ENCODE assay signal across 8 mouse cellular contexts in the genomic region with DNA sequence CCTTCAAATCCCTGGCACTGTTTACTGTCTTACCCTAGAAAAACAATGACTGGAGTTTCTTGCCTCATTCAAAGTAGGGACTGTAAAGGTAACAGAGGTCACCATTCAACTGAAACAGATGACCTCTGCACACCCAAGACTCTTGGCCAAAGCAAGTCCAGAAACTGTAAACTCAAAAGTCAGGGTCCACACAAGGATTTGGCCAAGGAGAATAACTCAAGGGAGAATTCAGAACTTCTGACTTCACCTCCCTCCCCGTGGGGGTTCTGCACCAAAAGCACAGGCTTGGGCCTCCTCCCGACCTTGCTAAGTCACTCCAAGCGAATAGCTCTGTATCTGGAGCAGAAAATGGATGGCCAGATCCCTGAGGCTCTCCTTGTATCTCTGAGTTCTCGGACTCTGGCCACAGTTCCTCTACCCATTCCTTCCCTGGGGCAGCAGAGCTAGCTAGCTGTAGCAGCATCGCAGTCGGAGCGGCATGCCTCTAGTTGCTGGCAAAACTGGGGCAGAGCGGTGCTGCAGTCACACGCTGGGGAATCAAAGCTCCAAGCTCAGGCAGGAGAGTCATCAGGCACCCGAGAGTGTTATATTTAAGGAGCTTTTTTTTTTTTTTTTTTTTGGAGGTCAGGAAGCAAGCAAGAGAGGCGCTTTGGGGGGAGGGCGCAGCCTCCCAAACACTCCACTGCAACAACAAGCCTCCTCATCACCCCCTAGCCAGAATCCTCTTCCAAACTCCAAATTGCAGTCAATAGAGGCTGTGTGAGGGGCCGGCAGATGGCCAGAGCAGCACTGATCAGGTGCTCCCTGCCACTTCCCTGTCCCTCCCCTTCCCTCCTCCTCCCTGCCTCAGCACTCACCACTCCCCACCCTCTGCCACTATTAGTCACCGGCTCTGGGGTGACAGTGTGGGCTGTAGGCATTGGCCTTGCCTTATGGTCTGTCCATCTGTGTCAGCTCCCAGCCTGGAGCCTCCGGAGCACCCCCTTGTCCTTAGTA.
DNase-seq lines count a peak whose midpoint lies in the region; ATAC-seq and TF ChIP-seq lines count a peak whose summit lies in the region.

No protein-coding gene starts in this region.

- H3K4me3 ChIP-seq in kidney, adult 2 months (ENCODE audit: insufficient read depth, low read depth, low read length) = no peak overlapping the region
- no peak overlapping the region for H3K4me3 ChIP-seq in forebrain, embryonic 15.5 days
- no peak overlapping the region for H3K4me3 ChIP-seq in stomach, embryonic 14.5 days (ENCODE audit: low read depth, low read length)

- 0 out of 2 replicates have a peak overlapping the region, but pooled peaks have one; percentile 13 for H3K9ac ChIP-seq in forebrain, embryonic 15.5 days (replicated peaks)
- H3K9ac ChIP-seq in stomach, embryonic 14.5 days (replicated peaks; ENCODE audit: low read depth, low read length) = no peak overlapping the region

- no peak for TF ChIP-seq CTCF in kidney, adult 2 months (conservative IDR thresholded peaks at IDR 0.05; ENCODE audit: insufficient read depth, insufficient read length, low read depth, low read length)

- no peaks in the 10 kb centered on the region for H3K36me3 ChIP-seq in kidney, adult 2 months (ENCODE audit: control insufficient read depth, insufficient read depth, low read length)
- H3K36me3 ChIP-seq in forebrain, embryonic 15.5 days = no peaks in the 10 kb centered on the region
- no peaks in the 10 kb centered on the region for H3K36me3 ChIP-seq in stomach, embryonic 14.5 days (ENCODE audit: control insufficient read depth, insufficient read depth, low read length)

- peaks cover 15% of the 10 kb centered on the region for H3K4me1 ChIP-seq in kidney, adult 2 months (ENCODE audit: control insufficient read depth, insufficient read depth, low read length)
- H3K4me1 ChIP-seq in forebrain, embryonic 15.5 days = peaks cover 16% of the 10 kb centered on the region
- no peaks in the 10 kb centered on the region for H3K4me1 ChIP-seq in stomach, embryonic 14.5 days (ENCODE audit: control insufficient read depth, insufficient read depth, low read length)

- TF ChIP-seq POLR2A in kidney, adult 2 months (IDR thresholded peaks at IDR 0.05; ENCODE audit: low read depth, low read length) = no peak

- H3K9me3 ChIP-seq in forebrain, embryonic 15.5 days = no peaks in the 10 kb centered on the region
- no peaks in the 10 kb centered on the region for H3K9me3 ChIP-seq in stomach, embryonic 14.5 days (ENCODE audit: control insufficient read depth, low read depth, low read length)

- peak; percentile 68 for DNase-seq in kidney, adult 2 months
- DNase-seq in kidney, adult 18-20 months = no peak
- DNase-seq in kidney, postnatal 25 days = peak; percentile 15 to 50
- peak; percentile 22 for DNase-seq in mesoderm, embryonic 11.5 days (ENCODE audit: low read depth, low spot score)

- H3K27ac ChIP-seq in kidney, adult 2 months (ENCODE audit: insufficient read depth, low read depth, low read length) = peak overlapping the region; percentile 48
- H3K27ac ChIP-seq in forebrain, embryonic 15.5 days (replicated peaks) = peak overlapping the region; percentile 67
- no peak overlapping the region for H3K27ac ChIP-seq in stomach, embryonic 14.5 days (ENCODE audit: low read length)

- peak overlapping the region; percentile 16 for H3K4me2 ChIP-seq in forebrain, embryonic 15.5 days (replicated peaks)
- H3K4me2 ChIP-seq in stomach, embryonic 14.5 days (replicated peaks; ENCODE audit: low read depth, low read length) = no peak overlapping the region

- ATAC-seq in cerebellum, adult (ENCODE audit: insufficient number of reproducible peaks, low FRiP score, low TSS enrichment) = peak; percentile 92
- ATAC-seq in forebrain, embryonic 15.5 days (replicated peaks) = peak; percentile 89
- ATAC-seq in stomach, embryonic 14.5 days (ENCODE audit: insufficient number of reproducible peaks, insufficient read depth, low FRiP score, low read depth) = peak; percentile 56; the same call in 1 of the 2 replicates
- no peak for ATAC-seq in megakaryocyte-erythroid progenitor cell, adult 5-6 weeks (replicated peaks; ENCODE audit: low FRiP score, low TSS enrichment, poor library complexity, severe bottlenecking)

- no peaks in the 10 kb centered on the region for H3K27me3 ChIP-seq in kidney, adult 2 months (replicated peaks; ENCODE audit: control insufficient read depth, insufficient read depth, low read length)
- H3K27me3 ChIP-seq in forebrain, embryonic 15.5 days = no peaks in the 10 kb centered on the region
- no peaks in the 10 kb centered on the region for H3K27me3 ChIP-seq in stomach, embryonic 14.5 days (ENCODE audit: control insufficient read depth, insufficient read depth, low read length)

- WGBS in kidney, adult 2 months = 28% methylated on average over 15 of the region's 15 CpGs
- 18% methylated on average over 15 of the region's 15 CpGs for WGBS in forebrain, embryonic 15.5 days
- 25% methylated on average over 15 of the region's 15 CpGs for WGBS in stomach, embryonic 14.5 days
